Mouse (Mus musculus): Measurements from ENCODE around the gene Ovol2.

Gene Ovol2

GRCm38 (mm10) chr2:144267004-144267730 lies 64.8 kb downstream of the Ovol2 start:
- no peak for DNase-seq (ENCODE audit: low spot score)

- no peak for DNase-seq (ENCODE audit: low spot score)
Measured at GRCm38 (mm10) chr2:144265916-144266683, 65.8 kb downstream of the Ovol2 start.

- DNase-seq (ENCODE audit: low spot score) = no peak
Measured at GRCm38 (mm10) chr2:144265120-144265488, 66.8 kb downstream of the Ovol2 start.

- DNase-seq (ENCODE audit: low spot score) = no peak
Measured at GRCm38 (mm10) chr2:144264398-144265119, 67.4 kb downstream of the Ovol2 start.

GRCm38 (mm10) chr2:144262837-144263236 lies 69.1 kb downstream of the Ovol2 start:
- no peak for DNase-seq (ENCODE audit: low spot score)

All from ovary, postnatal 14 days (tissue).